Mouse (Mus musculus) ES-E14 (cell line): ENCODE measurements around the gene Cldn34b1.
"Not testable (repeated sequence)": the region's sequence is repeated elsewhere in the genome, so short reads cannot be mapped to it uniquely, and the experiment has no call there.

ENCODE experiments used
- ZC3H11A ChIP-seq: IDR thresholded peaks from 2 replicates; pipeline ENCODE4 v1.6.1; 2012; ENCODE audit warnings: low read depth, mild to moderate bottlenecking, inconsistent platforms, low read length, borderline replicate concordance
- ZNF384 ChIP-seq: IDR thresholded peaks from 2 replicates; pipeline ENCODE4 v1.6.1; 2012; ENCODE audit warnings: low read depth, low read length, inconsistent platforms

GRCm38 (mm10) chrX:154890167-154890566 is at the start of gene Cldn34b1:
- TF ChIP-seq ZC3H11A, ZNF384: not testable (repeated sequence)
